9 mouse cellular contexts compared by ENCODE assay signal in genomic region chr9:70543985-70544384, GRCm38 (mm10). TPM values are rescaled to one million over a fixed set of nuclear protein-coding genes. Genes with fewer than 3 reads are reported as not detected.
DNase-seq lines count a peak whose midpoint lies in the region; ATAC-seq lines count a peak whose summit lies in the region.
"Had no signal": no experiment of that assay in that cellular context is flagged by ENCODE, and none has a peak within 500 bp of the region (broad histone marks: within the 10 kb centered on the region; RNA-seq: fewer than 3 reads in every experiment).

No protein-coding gene starts in this region.

- peak overlapping the region; percentile 77 for H3K4me2 ChIP-seq in heart, embryonic 16.5 days (ENCODE audit: low read depth, low read length)
- H3K4me2 ChIP-seq in hindbrain, embryonic 16.5 days (ENCODE audit: low read length), result peak overlapping the region; percentile 95
- peak overlapping the region; percentile 61 for H3K4me2 ChIP-seq in midbrain, embryonic 11.5 days

- no peak for ATAC-seq in heart, embryonic 16.5 days (replicated peaks; ENCODE audit: extremely low read depth, insufficient read depth, low FRiP score)
- no peak for ATAC-seq in hindbrain, embryonic 16.5 days
- no peak for ATAC-seq in midbrain, embryonic 11.5 days (ENCODE audit: low FRiP score)

- H3K27me3 ChIP-seq in heart, embryonic 16.5 days (ENCODE audit: control insufficient read depth, insufficient read depth, low read length), result no peaks in the 10 kb centered on the region
- no peaks in the 10 kb centered on the region for H3K27me3 ChIP-seq in hindbrain, embryonic 16.5 days (replicated peaks; ENCODE audit: control insufficient read depth, insufficient read depth, low read length)
- no peaks in the 10 kb centered on the region for H3K27me3 ChIP-seq in midbrain, embryonic 11.5 days (ENCODE audit: control insufficient read depth, insufficient read depth, low read length)

- intact Hi-C loops in left cerebral cortex, postnatal 25 days (cut with DNase I), result no loop called here

- whole genome bisulfite sequencing in heart, embryonic 16.5 days, result 58% methylated on average over 5 of the region's 5 CpGs
- 67% methylated on average over 5 of the region's 5 CpGs for WGBS in hindbrain, embryonic 16.5 days
- WGBS in midbrain, embryonic 11.5 days, result 72% methylated on average over 5 of the region's 5 CpGs

- H3K4me3 ChIP-seq in heart, embryonic 16.5 days (ENCODE audit: low read length), result peak overlapping the region; percentile 17
- peak overlapping the region; percentile 68 for H3K4me3 ChIP-seq in hindbrain, embryonic 16.5 days (ENCODE audit: low read length)
- peak overlapping the region; percentile 94 for H3K4me3 ChIP-seq in midbrain, embryonic 11.5 days (ENCODE audit: low read depth, low read length)

- H3K9me3 ChIP-seq in heart, embryonic 16.5 days (replicated peaks; ENCODE audit: control insufficient read depth, low read length), result no peaks in the 10 kb centered on the region
- no peaks in the 10 kb centered on the region for H3K9me3 ChIP-seq in hindbrain, embryonic 16.5 days (ENCODE audit: control insufficient read depth, low read length)
- no peaks in the 10 kb centered on the region for H3K9me3 ChIP-seq in midbrain, embryonic 11.5 days (ENCODE audit: control insufficient read depth, low read length)

- no peak overlapping the region for H3K27ac ChIP-seq in heart, embryonic 16.5 days (ENCODE audit: low read length)
- no peak overlapping the region for H3K27ac ChIP-seq in hindbrain, embryonic 16.5 days (ENCODE audit: low read depth, low read length)
- no peak overlapping the region for H3K27ac ChIP-seq in midbrain, embryonic 11.5 days (ENCODE audit: low read depth, low read length)

- no peaks in the 10 kb centered on the region for H3K36me3 ChIP-seq in heart, embryonic 16.5 days (ENCODE audit: control insufficient read depth, insufficient read depth)
- no peaks in the 10 kb centered on the region for H3K36me3 ChIP-seq in hindbrain, embryonic 16.5 days (ENCODE audit: control insufficient read depth, insufficient read depth, low read length)
- H3K36me3 ChIP-seq in midbrain, embryonic 11.5 days (ENCODE audit: control insufficient read depth, insufficient read depth, low read length), result no peaks in the 10 kb centered on the region

- DNase-seq in heart, adult 8-10 months (ENCODE audit: low spot score), result no peak
- DNase-seq in adipocyte (ENCODE audit: low spot score), result peak; percentile 55
- peak; percentile 83 for DNase-seq in midbrain, embryonic 11.5 days (ENCODE audit: low spot score, missing footprints)
- no peak for DNase-seq in left cerebral cortex, postnatal 25 days (ENCODE audit: low spot score in 2 of 2)
- DNase-seq in adrenal gland, postnatal 25 days, result no peak
- DNase-seq in urinary bladder, postnatal 4 days (ENCODE audit: low spot score in 2 of 2), result no peak
- DNase-seq: cerebellum, adult 9-10 months had no signal

- peaks cover 12% of the 10 kb centered on the region for H3K4me1 ChIP-seq in heart, embryonic 16.5 days (ENCODE audit: control insufficient read depth, insufficient read depth, low read length)
- peaks cover 15% of the 10 kb centered on the region for H3K4me1 ChIP-seq in hindbrain, embryonic 16.5 days (ENCODE audit: control insufficient read depth, insufficient read depth, low read depth, low read length)
- peaks cover 9% of the 10 kb centered on the region for H3K4me1 ChIP-seq in midbrain, embryonic 11.5 days (ENCODE audit: control insufficient read depth, insufficient read depth, low read length)

- H3K9ac ChIP-seq in heart, embryonic 16.5 days (ENCODE audit: low read length), result peak overlapping the region; percentile 87
- H3K9ac ChIP-seq in hindbrain, embryonic 16.5 days (ENCODE audit: low read depth, low read length), result no peak overlapping the region
- peak overlapping the region; percentile 97 for H3K9ac ChIP-seq in midbrain, embryonic 11.5 days (ENCODE audit: low read length)

RNA-seq across cellular contexts. Expression of gene Sltm, which starts 1.4 kb away (rescaled TPM):
- 32.4 and 35.6 TPM in 2 replicates for polyA plus RNA-seq in heart, embryonic 16.5 days (2015; fragmentation: Nextera tagmentation; extraction: Ambion mirVana)
- 10 to 100 TPM; 16.0 to 23.0 (median 19.9) TPM for total RNA-seq in heart, adult 8-10 months (2022)
- 49.0 and 55.6 TPM in 2 replicates for polyA plus RNA-seq in hindbrain, embryonic 16.5 days (2015; fragmentation: Nextera tagmentation; extraction: Ambion mirVana)
- polyA plus RNA-seq in midbrain, embryonic 11.5 days (2014; fragmentation: Nextera tagmentation; extraction: Ambion mirVana), result 65.5 and 66.2 TPM in 2 replicates
- total RNA-seq in left cerebral cortex, postnatal 25 days (2021), result 10 to 100 TPM; 42.7 to 49.0 TPM
- 39.1 and 49.7 TPM in 2 replicates for total RNA-seq in adrenal gland, postnatal 25 days (2021)

RNA-seq across cellular contexts. Expression of gene Rnf111, which starts 40.5 kb away (rescaled TPM):
- 19.5 and 19.8 TPM in 2 replicates for polyA plus RNA-seq in heart, embryonic 16.5 days (2015; fragmentation: Nextera tagmentation; extraction: Ambion mirVana)
- total RNA-seq in heart, adult 8-10 months (2022), result 10 to 100 TPM; 16.2 to 21.6 (median 19.5) TPM
- 23.2 and 28.2 TPM in 2 replicates for polyA plus RNA-seq in hindbrain, embryonic 16.5 days (2015; fragmentation: Nextera tagmentation; extraction: Ambion mirVana)
- 38.8 and 43.1 TPM in 2 replicates for polyA plus RNA-seq in midbrain, embryonic 11.5 days (2014; fragmentation: Nextera tagmentation; extraction: Ambion mirVana)
- 10 to 100 TPM; 38.7 to 43.3 TPM for total RNA-seq in left cerebral cortex, postnatal 25 days (2021)
- total RNA-seq in adrenal gland, postnatal 25 days (2021), result 41.2 and 41.8 TPM in 2 replicates

Comparison
In these comparisons a context has a peak if more than half of its experiments do, and no peak if none do; other contexts are left out.
1. H3K4me3 ChIP-seq: peak in every context shown above with its lines; median percentile 94 in midbrain, embryonic 11.5 days; 68 in hindbrain, embryonic 16.5 days; 17 in heart, embryonic 16.5 days.
2. DNase-seq: peak in adipocyte (single experiment) and midbrain, embryonic 11.5 days (single experiment); none in heart, adult 8-10 months (single experiment), left cerebral cortex, postnatal 25 days (0 of 2), adrenal gland, postnatal 25 days (single experiment) and urinary bladder, postnatal 4 days (0 of 2).
3. Peak in every context shown above with its lines, with median percentiles within 50 percentile points of each other: H3K4me2 ChIP-seq.